Mouse (Mus musculus) liver, embryonic 12.5 days (tissue): ENCODE results near the gene Kdf1. TPM values are rescaled to one million over a fixed set of nuclear protein-coding genes. Genes with fewer than 3 reads are reported as not detected.

Experiments used
- ATAC-seq: fragments of 200-750 bp; cut with Nextera tagmentation; 2 replicates; pipeline ENCODE4 v1.8.0; 2017; ENCODE audit warnings: moderate number of reproducible peaks, mild to moderate bottlenecking, moderate library complexity
- H3K27ac ChIP-seq: fragments of 300-500 bp; sonication (generic); 2 replicates; pipeline ENCODE4 v1.5.1; 2016; ENCODE audit warnings: mild to moderate bottlenecking
- H3K27me3 ChIP-seq: fragments of 300-500 bp; sonication (generic); replicated peaks from 2 replicates; pipeline ENCODE4 v1.6.1; 2016; ENCODE audit warnings: mild to moderate bottlenecking, moderate library complexity
- H3K36me3 ChIP-seq: fragments of 300-500 bp; sonication (generic); 2 replicates; pipeline ENCODE4 v1.6.1; 2016; ENCODE audit warnings: mild to moderate bottlenecking, moderate library complexity
- H3K4me1 ChIP-seq: fragments of 300-500 bp; sonication (generic); 2 replicates; pipeline ENCODE4 v1.6.1; 2016
- H3K4me2 ChIP-seq: fragments of 300-500 bp; sonication (generic); 2 replicates; pipeline ENCODE4 v1.6.1; 2016; ENCODE audit warnings: mild to moderate bottlenecking, moderate library complexity
- H3K4me3 ChIP-seq: fragments of 300-500 bp; sonication (generic); 2 replicates; pipeline ENCODE4 v1.5.1; 2016; ENCODE audit warnings: mild to moderate bottlenecking, moderate library complexity
- H3K9ac ChIP-seq: fragments of 300-500 bp; sonication (generic); 2 replicates; pipeline ENCODE4 v1.6.1; 2016; ENCODE audit warnings: mild to moderate bottlenecking, moderate library complexity
- H3K9me3 ChIP-seq: fragments of 300-500 bp; sonication (generic); replicated peaks from 2 replicates; pipeline ENCODE4 v1.6.1; 2016; ENCODE audit warnings: mild to moderate bottlenecking, moderate library complexity
- WGBS: fragments of 180-500 bp; shearing (Covaris S2); methylation state at CpG from one replicate; pipeline ENCODE4 v1.1.7; 2016; ENCODE audit not compliant: insufficient replicate concordance; 5-methylcytosine and 5-hydroxymethylcytosine counted together
- polyA plus RNA-seq: library from polyadenylated mRNA; unstranded; fragments of >200 nt; fragmentation: Nextera tagmentation; extraction: Ambion mirVana; gene quantifications from 2 replicates; pipeline ENCODE4 v1.2.1, GENCODE M21; 2016

Kdf1 gene
- polyA plus RNA-seq, 1 experiment from 2014 or later, result 0.26 TPM

- Histone ChIP-seq H3K4me3 (no peak overlapping the region), H3K36me3 (peaks cover 96% of the 10 kb centered on the region), H3K9me3 (no peaks in the 10 kb centered on the region), H3K4me2 (no peak overlapping the region), H3K27me3 (no peaks in the 10 kb centered on the region), H3K4me1 (peaks cover 7% of the 10 kb centered on the region; the same call in 1 of the 2 replicates), H3K27ac (no peak overlapping the region), H3K9ac (no peak overlapping the region)
- ATAC-seq, result no peak
- 74% methylated on average over 3 of the region's 3 CpGs for WGBS
These were observed 14.0 kb downstream of the Kdf1 start for GRCm38 (mm10) chr4:133532777-133533176.

DNA sequence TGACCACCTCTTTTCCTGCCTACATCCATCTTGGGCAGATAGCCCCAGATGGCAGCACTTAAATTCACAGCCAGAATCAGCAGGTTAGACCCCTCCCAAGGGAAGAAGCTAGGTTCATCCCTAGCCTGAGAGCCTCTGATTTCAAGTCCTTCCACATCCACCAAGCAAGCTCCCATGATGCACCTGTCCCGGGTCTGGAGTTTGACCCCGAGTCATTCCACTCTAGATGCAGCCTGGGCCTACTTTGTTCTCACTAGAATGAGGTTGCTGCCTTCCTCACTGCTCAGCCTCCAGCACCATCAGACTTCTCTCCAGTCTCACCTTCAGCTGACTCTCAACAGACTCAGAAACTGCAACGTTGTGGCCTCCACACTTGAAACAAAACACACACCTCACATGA, 17.3 kb downstream of the Kdf1 start:
- ATAC-seq, result no peak
- no peaks in the 10 kb centered on the region for H3K27me3 ChIP-seq
- H3K9ac ChIP-seq, result no peak overlapping the region
- 66% methylated on average over 3 of the region's 3 CpGs for WGBS
- H3K4me2 ChIP-seq, result no peak overlapping the region
- H3K27ac ChIP-seq, result no peak overlapping the region
- no peak overlapping the region for H3K4me3 ChIP-seq
- H3K9me3 ChIP-seq, result no peaks in the 10 kb centered on the region
- H3K36me3 ChIP-seq, result peaks cover 99% of the 10 kb centered on the region
- peaks cover 3% of the 10 kb centered on the region; the same call in 1 of the 2 replicates for H3K4me1 ChIP-seq

DNA sequence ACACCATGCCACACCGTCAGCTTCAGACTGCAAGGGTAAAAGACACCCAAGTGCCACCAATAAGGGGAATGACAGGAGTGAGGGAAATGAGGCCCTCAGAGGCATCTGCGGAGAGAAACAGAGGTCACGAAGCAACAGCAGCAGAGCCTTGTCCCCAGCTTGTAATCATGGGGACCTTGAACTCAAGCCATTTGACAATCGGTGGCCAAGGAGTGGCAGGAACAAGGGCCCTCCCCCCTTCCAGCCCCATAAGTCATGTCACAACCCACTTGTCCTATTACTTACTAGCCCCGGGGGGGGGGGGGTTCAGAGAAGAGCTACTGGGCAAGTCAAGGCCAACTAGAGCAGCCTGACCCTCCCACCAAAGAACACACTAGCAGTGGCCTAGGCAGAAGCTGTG, 17.9 kb downstream of the Kdf1 start:
- peaks cover 3% of the 10 kb centered on the region; the same call in 1 of the 2 replicates for H3K4me1 ChIP-seq
- H3K27ac ChIP-seq, result no peak overlapping the region
- H3K9ac ChIP-seq, result no peak overlapping the region
- no peak overlapping the region for H3K4me2 ChIP-seq
- peaks cover 99% of the 10 kb centered on the region for H3K36me3 ChIP-seq
- no peaks in the 10 kb centered on the region for H3K27me3 ChIP-seq
- H3K4me3 ChIP-seq, result no peak overlapping the region
- 81% methylated on average over 5 of the region's 5 CpGs for WGBS
- no peaks in the 10 kb centered on the region for H3K9me3 ChIP-seq
- ATAC-seq, result no peak

GRCm38 (mm10) chr4:133545272-133546231, 26.8 kb downstream of the Kdf1 start, which contains the start of gene Nudc:
Nudc (minus strand) TSS chr4:133545996.
- Histone ChIP-seq H3K4me3 (peak within 1 kb of the TSS; percentile 83), H3K36me3 (peaks cover 37% of the 10 kb centered on the region), H3K9me3 (no peaks in the 10 kb centered on the region), H3K4me1 (peaks cover 24% of the 10 kb centered on the region), H3K27ac (peak within 1 kb of the TSS; percentile 83), H3K9ac (peak within 1 kb of the TSS; percentile 92), H3K27me3 (no peaks in the 10 kb centered on the region), H3K4me2 (peak within 1 kb of the TSS; percentile 75)
- ATAC-seq, result peak; percentile 98
- 1% methylated on average over 63 of the region's 77 CpGs for WGBS

GRCm38 (mm10) chr4:133552029-133552428, 33.3 kb downstream of the Kdf1 start:
- Histone ChIP-seq H3K36me3 (no peaks in the 10 kb centered on the region), H3K4me2 (no peak overlapping the region), H3K27me3 (0 out of 2 replicates have a peak, but pooled peaks cover 13% of the 10 kb centered on the region), H3K4me3 (no peak overlapping the region), H3K9me3 (no peaks in the 10 kb centered on the region), H3K27ac (no peak overlapping the region), H3K4me1 (peaks cover 25% of the 10 kb centered on the region), H3K9ac (no peak overlapping the region)
- WGBS, result 79% methylated on average over 1 of the region's 1 CpGs
- no peak for ATAC-seq

GRCm38 (mm10) chr4:133552768-133553447, 34.1 kb downstream of the Kdf1 start, which contains the start of gene Nr0b2:
Nr0b2 (plus strand) TSS chr4:133553376.
- no peak within 1 kb of the TSS for H3K4me3 ChIP-seq
- H3K4me2 ChIP-seq, result peak within 1 kb of the TSS; percentile 11
- H3K27me3 ChIP-seq, result 0 out of 2 replicates have a peak, but pooled peaks cover 13% of the 10 kb centered on the region

DNA sequence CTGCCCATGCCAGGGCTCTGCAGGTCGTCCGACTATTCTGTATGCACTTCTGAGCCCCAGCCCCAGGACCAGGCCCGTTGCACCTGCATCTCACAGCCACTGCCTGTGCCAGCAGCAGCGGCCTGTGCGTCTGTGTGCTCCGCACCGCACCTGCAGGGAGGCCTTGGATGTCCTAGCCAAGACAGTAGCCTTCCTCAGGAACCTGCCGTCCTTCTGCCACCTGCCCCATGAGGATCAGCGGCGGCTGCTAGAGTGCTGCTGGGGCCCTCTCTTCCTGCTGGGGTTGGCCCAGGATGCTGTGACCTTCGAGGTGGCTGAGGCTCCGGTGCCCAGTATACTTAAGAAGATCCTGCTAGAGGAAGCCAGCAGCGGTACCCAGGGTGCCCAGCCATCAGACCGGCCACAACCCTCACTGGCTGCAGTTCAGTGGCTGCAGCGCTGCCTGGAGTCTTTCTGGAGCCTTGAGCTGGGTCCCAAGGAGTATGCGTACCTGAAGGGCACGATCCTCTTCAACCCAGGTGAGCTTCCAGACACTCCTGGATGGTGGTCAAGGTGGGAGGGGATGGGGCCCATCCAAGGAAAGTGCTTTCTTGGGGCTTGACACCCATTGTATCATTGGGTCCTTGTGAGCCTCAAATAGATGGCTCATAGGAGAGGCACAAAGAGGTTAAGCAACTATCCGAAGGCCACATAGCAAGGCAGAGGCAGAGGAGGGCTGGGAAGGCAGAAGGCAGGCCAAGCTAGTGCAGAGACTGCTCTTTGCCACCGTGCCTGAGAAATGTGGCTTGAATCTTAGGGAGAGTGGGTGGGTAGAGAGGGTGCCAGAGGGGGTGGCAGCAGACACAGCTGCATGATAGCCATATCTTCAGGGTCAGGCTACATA, 34.9 kb downstream of the Kdf1 start:
- no peak overlapping the region for H3K4me3 ChIP-seq
- no peaks in the 10 kb centered on the region for H3K36me3 ChIP-seq
- WGBS, result 50% methylated on average over 19 of the region's 19 CpGs
- H3K4me2 ChIP-seq, result peak overlapping the region; percentile 11
- no peak overlapping the region for H3K27ac ChIP-seq
- H3K9ac ChIP-seq, result no peak overlapping the region
- peaks cover 25% of the 10 kb centered on the region for H3K4me1 ChIP-seq
- peaks cover 13% of the 10 kb centered on the region; the same call in 1 of the 2 replicates for H3K27me3 ChIP-seq
- no peak for ATAC-seq
- H3K9me3 ChIP-seq, result no peaks in the 10 kb centered on the region

More at GRCm38 (mm10) chr4:133552768-133553447, 34.1 kb downstream of the Kdf1 start, which contains the start of gene Nr0b2:
- Histone ChIP-seq H3K9me3 (no peaks in the 10 kb centered on the region), H3K36me3 (no peaks in the 10 kb centered on the region), H3K27ac (no peak within 1 kb of the TSS), H3K9ac (no peak within 1 kb of the TSS), H3K4me1 (peaks cover 25% of the 10 kb centered on the region)
- 40% methylated on average over 10 of the region's 10 CpGs for WGBS
- no peak for ATAC-seq

DNA sequence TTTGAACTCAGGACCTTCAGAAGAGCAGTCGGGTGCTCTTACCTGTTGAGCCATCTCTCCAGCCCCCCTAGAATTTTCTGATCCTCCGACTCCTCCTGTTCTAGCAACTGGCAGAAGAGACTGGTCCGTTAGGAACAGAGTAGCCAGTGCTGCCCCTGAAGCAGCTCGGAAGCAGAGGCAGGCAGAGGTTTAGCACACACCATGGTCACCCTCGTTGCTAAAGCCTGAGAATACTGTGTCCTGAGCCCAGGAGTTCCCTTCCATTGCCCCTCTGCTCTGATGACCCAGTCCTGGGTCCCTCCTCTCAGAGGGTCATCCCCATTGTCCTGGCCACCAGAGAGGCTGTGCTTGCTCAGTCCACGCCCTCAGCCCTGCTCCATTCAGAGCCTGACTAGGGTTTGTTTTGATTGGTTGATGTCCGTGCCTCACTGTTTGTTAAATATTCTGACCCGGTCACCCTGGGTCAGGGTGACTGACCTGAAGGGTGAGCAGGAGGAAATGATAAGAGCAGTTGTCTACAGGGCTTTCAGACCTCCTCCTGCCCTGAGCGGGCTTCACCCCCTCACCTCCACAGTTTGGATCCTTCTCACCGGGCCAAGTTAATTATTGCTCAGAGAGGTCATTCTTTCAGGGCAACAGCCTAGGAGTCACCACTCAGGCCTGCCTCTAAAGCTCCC, 38.4 kb downstream of the Kdf1 start:
- Histone ChIP-seq H3K27me3 (peaks cover 9% of the 10 kb centered on the region; the same call in 1 of the 2 replicates), H3K4me3 (no peak overlapping the region), H3K4me2 (no peak overlapping the region), H3K27ac (peak overlapping the region; percentile 53; the same call in 1 of the 2 replicates), H3K36me3 (no peaks in the 10 kb centered on the region), H3K9ac (no peak overlapping the region), H3K4me1 (peaks cover 21% of the 10 kb centered on the region), H3K9me3 (no peaks in the 10 kb centered on the region)
- 48% methylated on average over 10 of the region's 10 CpGs for WGBS
- ATAC-seq, result peak; percentile 79

DNA sequence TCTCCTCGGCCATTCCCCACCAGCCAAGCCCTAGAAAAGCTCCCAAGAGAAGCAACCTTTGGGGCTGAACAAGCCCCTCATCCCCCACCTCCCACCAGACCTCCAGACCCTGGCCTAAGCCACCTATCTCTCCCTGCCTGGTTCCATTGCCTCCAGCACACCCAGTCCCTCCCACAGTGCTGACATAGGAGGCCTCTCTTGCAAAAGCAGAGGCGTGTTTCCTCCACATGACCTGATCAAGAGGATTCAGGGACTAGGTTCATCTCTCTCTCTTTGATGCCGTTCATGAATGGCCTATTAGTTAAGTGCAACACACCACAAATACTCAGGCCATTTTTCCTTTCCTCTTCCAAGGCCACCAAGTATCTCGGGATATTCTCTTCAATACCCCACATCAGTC, 41.1 kb downstream of the Kdf1 start:
- no peak for ATAC-seq
- Histone ChIP-seq H3K4me2 (no peak overlapping the region), H3K27me3 (peaks cover 4% of the 10 kb centered on the region; the same call in 1 of the 2 replicates), H3K27ac (no peak overlapping the region), H3K9ac (no peak overlapping the region), H3K4me3 (no peak overlapping the region), H3K36me3 (no peaks in the 10 kb centered on the region), H3K9me3 (no peaks in the 10 kb centered on the region; the same call in 1 of the 2 replicates), H3K4me1 (no peaks in the 10 kb centered on the region; the same call in 1 of the 2 replicates)
- WGBS, result 50% methylated on average over 4 of the region's 4 CpGs

DNA sequence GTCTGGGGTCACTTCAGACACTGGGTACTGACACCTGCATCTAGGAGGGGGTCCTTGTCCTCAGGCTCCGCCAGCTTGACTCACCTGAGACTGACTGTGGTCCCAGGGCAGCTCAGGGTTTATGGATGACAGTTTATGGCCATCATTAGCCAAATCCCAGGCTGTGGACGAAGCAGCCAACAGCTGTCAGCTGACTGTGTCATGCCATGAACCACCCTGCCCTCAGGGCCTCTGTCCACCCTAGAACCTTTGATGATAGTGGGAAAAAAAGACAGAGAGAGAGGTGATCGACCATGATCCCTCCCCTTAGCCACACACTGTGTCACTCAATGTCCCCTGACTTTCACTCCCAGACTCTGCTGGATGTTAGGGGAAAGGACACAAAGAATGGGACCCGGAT, 42.9 kb downstream of the Kdf1 start:
- H3K4me3 ChIP-seq, result no peak overlapping the region
- ATAC-seq, result no peak
- 67% methylated on average over 4 of the region's 4 CpGs for WGBS

More for the DNA sequence above, 42.9 kb downstream of the Kdf1 start:
- H3K36me3 ChIP-seq, result no peaks in the 10 kb centered on the region
- no peak overlapping the region for H3K27ac ChIP-seq
- H3K9ac ChIP-seq, result no peak overlapping the region
- H3K27me3 ChIP-seq, result no peaks in the 10 kb centered on the region; the same call in 1 of the 2 replicates
- no peak overlapping the region for H3K4me2 ChIP-seq
- H3K9me3 ChIP-seq, result no peaks in the 10 kb centered on the region; the same call in 1 of the 2 replicates
- no peaks in the 10 kb centered on the region; the same call in 1 of the 2 replicates for H3K4me1 ChIP-seq
